Mouse (Mus musculus) limb, embryonic 14.5 days (tissue): ENCODE results near the gene Dstyk. TPM values are rescaled to one million over a fixed set of nuclear protein-coding genes. Genes with fewer than 3 reads are reported as not detected.

ENCODE experiments used
- ATAC-seq: fragments of 200-750 bp; cut with Nextera tagmentation; 2 replicates; pipeline ENCODE4 v1.8.0; 2017; ENCODE audit warnings: low read depth, moderate number of reproducible peaks, moderate TSS enrichment; ENCODE audit not compliant: low FRiP score
- DNase-seq: peaks from one replicate; pipeline ENCODE4 v3.0.0-alpha.2; 2015; ENCODE audit warnings: low spot score
- H3K27ac ChIP-seq: fragments of 300-500 bp; sonication (generic); replicated peaks from 2 replicates; pipeline ENCODE4 v1.5.1; 2014; ENCODE audit warnings: low read depth, mild to moderate bottlenecking, low read length, moderate library complexity, mixed read lengths
- H3K27me3 ChIP-seq: fragments of 300-500 bp; sonication (generic); 2 replicates; pipeline ENCODE4 v1.6.1; 2014; ENCODE audit warnings: low read length, mixed read lengths; ENCODE audit not compliant: control insufficient read depth, insufficient read depth
- H3K36me3 ChIP-seq: fragments of 300-500 bp; sonication (generic); 2 replicates; pipeline ENCODE4 v1.6.1; 2014; ENCODE audit warnings: mild to moderate bottlenecking, low read length, moderate library complexity, mixed read lengths; ENCODE audit not compliant: control insufficient read depth, insufficient read depth
- H3K4me1 ChIP-seq: fragments of 300-500 bp; sonication (generic); 2 replicates; pipeline ENCODE4 v1.6.1; 2014; ENCODE audit warnings: antibody characterized with exemption, low read length, mixed read lengths; ENCODE audit not compliant: control insufficient read depth, insufficient read depth
- H3K4me2 ChIP-seq: fragments of 300-500 bp; sonication (generic); replicated peaks from 2 replicates; pipeline ENCODE4 v1.6.1; 2014; ENCODE audit warnings: low read depth, mild to moderate bottlenecking, low read length, moderate library complexity; ENCODE audit not compliant: severe bottlenecking
- H3K4me3 ChIP-seq: fragments of 300-500 bp; sonication (generic); replicated peaks from 2 replicates; pipeline ENCODE4 v1.5.1; 2014; ENCODE audit warnings: low read length
- H3K9ac ChIP-seq: fragments of 300-500 bp; sonication (generic); 2 replicates; pipeline ENCODE4 v1.6.1; 2014; ENCODE audit warnings: mild to moderate bottlenecking, low read depth, low read length, moderate library complexity; ENCODE audit not compliant: severe bottlenecking
- H3K9me3 ChIP-seq: fragments of 300-500 bp; sonication (generic); 2 replicates; pipeline ENCODE4 v1.6.1; 2016; ENCODE audit warnings: low read length; ENCODE audit not compliant: control insufficient read depth
- POLR2A ChIP-seq: fragments of 200-500 bp; IDR thresholded peaks from 2 replicates; pipeline ENCODE4 v1.8.0; 2012; ENCODE audit warnings: inconsistent platforms, mild to moderate bottlenecking, moderate library complexity, borderline replicate concordance; ENCODE audit not compliant: insufficient read depth, insufficient read length; ENCODE audit errors: extremely low read depth
- WGBS: fragments of 180-500 bp; shearing (Covaris S2); extraction: QIAGEN DNeasy Blood & Tissue Kit; methylation state at CpG from one replicate; pipeline ENCODE4 v1.1.7; 2014; 5-methylcytosine and 5-hydroxymethylcytosine counted together
- polyA plus RNA-seq, 2 experiments: library from polyadenylated mRNA; depleted of rRNA in 1 of 2; stranded (reverse) in 1 of 2; unstranded in 1 of 2; fragments of >200 nt; fragmentation: Nextera tagmentation in 1 of 2; extraction: Ambion mirVana in 1 of 2; gene quantifications; 2 replicates each; pipeline versions ENCODE4 v1.2.1 to v1.2.3; 2012 to 2014

The Dstyk gene
- polyA plus RNA-seq, 2 experiments: 17.1 to 18.3 TPM

- H3K36me3 ChIP-seq: peaks cover 5% of the 10 kb centered on the region; the same call in 1 of the 2 replicates
- no peak overlapping the region for H3K4me2 ChIP-seq
- 84% methylated on average over 2 of the region's 2 CpGs for WGBS
- H3K4me3 ChIP-seq: no peak overlapping the region
- H3K9ac ChIP-seq: no peak overlapping the region
- no peaks in the 10 kb centered on the region for H3K9me3 ChIP-seq
- no peak for TF ChIP-seq POLR2A
- peaks cover 8% of the 10 kb centered on the region for H3K4me1 ChIP-seq
- no peaks in the 10 kb centered on the region for H3K27me3 ChIP-seq
- no peak overlapping the region for H3K27ac ChIP-seq
- no peak for DNase-seq
- no peak for ATAC-seq
These were observed 64.3 kb downstream of the Dstyk start for GRCm38 (mm10) chr1:132481619-132482018.

- H3K4me2 ChIP-seq: no peak overlapping the region
- DNase-seq (no peak), ATAC-seq (no peak)
- H3K27me3 ChIP-seq: no peaks in the 10 kb centered on the region
- H3K4me3 ChIP-seq: no peak overlapping the region
- H3K9ac ChIP-seq: no peak overlapping the region
- H3K9me3 ChIP-seq: no peaks in the 10 kb centered on the region
- 91% methylated on average over 3 of the region's 3 CpGs for WGBS
- no peak for TF ChIP-seq POLR2A
- H3K27ac ChIP-seq: no peak overlapping the region
- peaks cover 3% of the 10 kb centered on the region for H3K4me1 ChIP-seq
- peaks cover 12% of the 10 kb centered on the region; the same call in 1 of the 2 replicates for H3K36me3 ChIP-seq
These were observed 65.9 kb downstream of the Dstyk start for GRCm38 (mm10) chr1:132483234-132483633.

- DNase-seq (no peak), ATAC-seq (no peak)
- Histone ChIP-seq H3K9ac (no peak overlapping the region), H3K27me3 (no peaks in the 10 kb centered on the region), H3K4me1 (no peaks in the 10 kb centered on the region), H3K4me3 (no peak overlapping the region), H3K27ac (no peak overlapping the region), H3K4me2 (no peak overlapping the region), H3K36me3 (peaks cover 17% of the 10 kb centered on the region; the same call in 1 of the 2 replicates), H3K9me3 (no peaks in the 10 kb centered on the region)
- 92% methylated on average over 6 of the region's 6 CpGs for WGBS
- no peak for TF ChIP-seq POLR2A
These were observed 66.4 kb downstream of the Dstyk start for GRCm38 (mm10) chr1:132483759-132484158.

- no peak overlapping the region for H3K4me3 ChIP-seq
- H3K9ac ChIP-seq: no peak overlapping the region
- WGBS: 84% methylated on average over 2 of the region's 2 CpGs
- ATAC-seq: no peak
- no peaks in the 10 kb centered on the region for H3K9me3 ChIP-seq
- DNase-seq: no peak
- H3K27ac ChIP-seq: no peak overlapping the region
- H3K4me2 ChIP-seq: no peak overlapping the region
- H3K4me1 ChIP-seq: no peaks in the 10 kb centered on the region
- no peaks in the 10 kb centered on the region for H3K27me3 ChIP-seq
- TF ChIP-seq POLR2A: no peak
- peaks cover 79% of the 10 kb centered on the region for H3K36me3 ChIP-seq
These were observed 83.2 kb downstream of the Dstyk start for GRCm38 (mm10) chr1:132500535-132500934.

GRCm38 (mm10) chr1:132505155-132505554 lies 87.8 kb downstream of the Dstyk start:
- Histone ChIP-seq H3K4me2 (no peak overlapping the region), H3K36me3 (peaks cover 75% of the 10 kb centered on the region), H3K9ac (no peak overlapping the region), H3K4me3 (no peak overlapping the region), H3K4me1 (no peaks in the 10 kb centered on the region), H3K9me3 (no peaks in the 10 kb centered on the region), H3K27me3 (no peaks in the 10 kb centered on the region), H3K27ac (no peak overlapping the region)
- no peak for TF ChIP-seq POLR2A
- DNase-seq (no peak), ATAC-seq (no peak)
- WGBS: 93% methylated on average over 5 of the region's 5 CpGs

GRCm38 (mm10) chr1:132506058-132506457 lies 88.7 kb downstream of the Dstyk start, which contains the start of gene Tmem81:
Tmem81 (plus strand) TSS chr1:132506230.
- H3K27ac ChIP-seq: no peak within 1 kb of the TSS
- H3K36me3 ChIP-seq: peaks cover 66% of the 10 kb centered on the region
- DNase-seq (no peak), ATAC-seq (no peak)
- no peaks in the 10 kb centered on the region for H3K4me1 ChIP-seq
- H3K27me3 ChIP-seq: no peaks in the 10 kb centered on the region
- no peaks in the 10 kb centered on the region for H3K9me3 ChIP-seq
- no peak within 1 kb of the TSS for H3K9ac ChIP-seq
- H3K4me3 ChIP-seq: no peak within 1 kb of the TSS
- 95% methylated on average over 7 of the region's 7 CpGs for WGBS
- no peak for TF ChIP-seq POLR2A
- H3K4me2 ChIP-seq: no peak within 1 kb of the TSS
